Mouse (Mus musculus) heart, postnatal 0 days (tissue): ENCODE measurements at regions not wholly inside any gene's neighbourhood (a gene's known extent, or its start where the extent isn't known, plus 50 kb on each side); places are given as distances from the start of the nearest gene placed in this dataset.

ENCODE experiments used
- CTCF ChIP-seq: IDR thresholded peaks from 2 replicates; pipeline ENCODE4 v1.5.1; 2016; ENCODE audit warnings: antibody characterized with exemption, control low read depth, low read depth
- EP300 ChIP-seq: IDR thresholded peaks from 2 replicates; pipeline ENCODE4 v1.6.1; 2016; ENCODE audit warnings: antibody characterized with exemption, low read depth

GRCm38 (mm10) chr12:54276978-54277537, 73.4 kb upstream of the Egln3 start:
- no peak for TF ChIP-seq CTCF
- TF ChIP-seq EP300, result no peak
